Mouse (Mus musculus) myocyte (in vitro differentiated cells): ENCODE measurements at regions not wholly inside any gene's neighbourhood (a gene's known extent, or its start where the extent isn't known, plus 50 kb on each side); places are given as distances from the start of the nearest gene placed in this dataset.

Source experiments
- E2F4 ChIP-seq: IDR thresholded peaks from one replicate; pipeline ENCODE4 v1.6.1; 2011; ENCODE audit warnings: mild to moderate bottlenecking, control low read depth, moderate library complexity; ENCODE audit not compliant: insufficient read depth
- MAX ChIP-seq: IDR thresholded peaks from one replicate; pipeline ENCODE4 v1.6.1; 2011; ENCODE audit warnings: low read depth, mild to moderate bottlenecking, control low read depth
- TCF12 ChIP-seq: IDR thresholded peaks from one replicate; pipeline ENCODE4 v1.6.1; 2011; ENCODE audit warnings: mild to moderate bottlenecking, control low read depth; ENCODE audit not compliant: poor library complexity, insufficient read depth, severe bottlenecking

GRCm38 (mm10) chr9:88208022-88208421 lies 119.0 kb upstream of the Nt5e start:
- no peak for TF ChIP-seq E2F4
- TF ChIP-seq TCF12: no peak
- no peak for TF ChIP-seq MAX
